Comparison of ENCODE assay signal across 8 mouse cellular contexts in genomic region chr11:67350153-67350768, GRCm38 (mm10). TPM values are rescaled to one million over a fixed set of nuclear protein-coding genes. Genes with fewer than 3 reads are reported as not detected.
DNase-seq lines count a peak whose midpoint lies in the region; ATAC-seq lines count a peak whose summit lies in the region.

No protein-coding gene starts in this region.

- H3K9me3 ChIP-seq in hindbrain, embryonic 15.5 days = no peaks in the 10 kb centered on the region

- no peaks in the 10 kb centered on the region for H3K4me1 ChIP-seq in hindbrain, embryonic 15.5 days (replicated peaks)

- no peak overlapping the region for H3K4me3 ChIP-seq in hindbrain, embryonic 15.5 days

- peak; percentile 65; the same call in 1 of the 2 replicates for ATAC-seq in hindbrain, embryonic 15.5 days (ENCODE audit: low FRiP score, low read depth)

- 57% methylated on average over 14 of the region's 14 CpGs for WGBS in hindbrain, embryonic 15.5 days

- H3K36me3 ChIP-seq in hindbrain, embryonic 15.5 days = no peaks in the 10 kb centered on the region

- H3K4me2 ChIP-seq in hindbrain, embryonic 15.5 days = no peak overlapping the region

- no peak overlapping the region for H3K27ac ChIP-seq in hindbrain, embryonic 15.5 days (replicated peaks)

- H3K27me3 ChIP-seq in hindbrain, embryonic 15.5 days = no peaks in the 10 kb centered on the region

- H3K9ac ChIP-seq in hindbrain, embryonic 15.5 days = no peak overlapping the region

- peak; percentile 63 to 91 for DNase-seq in adrenal gland, adult (ENCODE audit: inconsistent age in 2 of 2, low spot score in 1 of 2)
- peak; percentile 75 for DNase-seq in cerebellum, adult 9-10 months
- DNase-seq in frontal cortex, adult 2 months (ENCODE audit: extremely low spot score in 1 of 2, low spot score in 1 of 2) = peak; percentile 47 to 95
- peak; percentile 72 to 85 for DNase-seq in layer of hippocampus, postnatal 14 days (ENCODE audit: low spot score in 2 of 2)
- DNase-seq in lung, postnatal 4 days = peak; percentile 42 to 69
- peak; percentile 53 to 55 for DNase-seq in right cerebral cortex, postnatal 36 days (ENCODE audit: low spot score in 2 of 2)
- DNase-seq in T-cell, adult 2 months (ENCODE audit: low spot score) = no peak

RNA-seq across cellular contexts. Expression of gene Myh13, which starts 28.8 kb away (rescaled TPM):
- 0.28 and 0.53 TPM in 2 replicates for polyA plus RNA-seq in frontal cortex, adult 2 months (2012; rRNA removed)
- polyA plus RNA-seq in hindbrain, embryonic 15.5 days (2015; fragmentation: Nextera tagmentation; extraction: Ambion mirVana) = 0.14 and 0.21 TPM in 2 replicates
- under 1 TPM; 0.21 to 0.23 TPM for total RNA-seq in layer of hippocampus, postnatal 14 days (2021)
